Mouse (Mus musculus) lung, embryonic 16.5 days (tissue): Measurements from ENCODE around the gene Slc43a2. TPM values are rescaled to one million over a fixed set of nuclear protein-coding genes. Genes with fewer than 3 reads are reported as not detected.

ENCODE experiments used
- ATAC-seq: fragments of 200-750 bp; cut with Nextera tagmentation; 2 replicates; pipeline ENCODE4 v1.8.0; 2017; ENCODE audit warnings: low read depth, mild to moderate bottlenecking, moderate library complexity
- H3K27ac ChIP-seq: fragments of 300-500 bp; sonication (generic); 2 replicates; pipeline ENCODE4 v1.5.1; 2014; ENCODE audit warnings: mild to moderate bottlenecking, control low read depth, low read length
- H3K27me3 ChIP-seq: fragments of 300-500 bp; sonication (generic); 2 replicates; pipeline ENCODE4 v1.6.1; 2014; ENCODE audit warnings: low read depth, low read length, mixed read lengths; ENCODE audit not compliant: control insufficient read depth, insufficient read depth
- H3K36me3 ChIP-seq: fragments of 300-500 bp; sonication (generic); 2 replicates; pipeline ENCODE4 v1.6.1; 2014; ENCODE audit warnings: low read length; ENCODE audit not compliant: control insufficient read depth, insufficient read depth
- H3K4me1 ChIP-seq: fragments of 300-500 bp; sonication (generic); replicated peaks from 2 replicates; pipeline ENCODE4 v1.6.1; 2014; ENCODE audit warnings: low read length, mixed read lengths; ENCODE audit not compliant: control insufficient read depth, insufficient read depth
- H3K4me2 ChIP-seq: fragments of 300-500 bp; sonication (generic); 2 replicates; pipeline ENCODE4 v1.6.1; 2014; ENCODE audit warnings: low read depth, low read length, control low read depth
- H3K4me3 ChIP-seq: fragments of 300-500 bp; sonication (generic); 2 replicates; pipeline ENCODE4 v1.5.1; 2014; ENCODE audit warnings: mild to moderate bottlenecking, low read length, control low read depth
- H3K9ac ChIP-seq: fragments of 300-500 bp; sonication (generic); 2 replicates; pipeline ENCODE4 v1.6.1; 2014; ENCODE audit warnings: low read length, control low read depth
- H3K9me3 ChIP-seq: fragments of 300-500 bp; sonication (generic); 2 replicates; pipeline ENCODE4 v1.6.1; 2016; ENCODE audit warnings: low read length; ENCODE audit not compliant: control insufficient read depth
- whole genome bisulfite sequencing: fragments of 180-500 bp; shearing (Covaris S2); extraction: QIAGEN DNeasy Blood & Tissue Kit; methylation state at CpG from one replicate; pipeline ENCODE4 v1.1.7; 2014; 5-methylcytosine and 5-hydroxymethylcytosine counted together
- polyA plus RNA-seq: library from polyadenylated mRNA; unstranded; fragments of >200 nt; fragmentation: Nextera tagmentation; extraction: Ambion mirVana; gene quantifications from 2 replicates; pipeline ENCODE4 v1.2.1, GENCODE M21; 2015

Gene Slc43a2
- polyA plus RNA-seq: 7.2 and 7.4 TPM in 2 replicates

DNA sequence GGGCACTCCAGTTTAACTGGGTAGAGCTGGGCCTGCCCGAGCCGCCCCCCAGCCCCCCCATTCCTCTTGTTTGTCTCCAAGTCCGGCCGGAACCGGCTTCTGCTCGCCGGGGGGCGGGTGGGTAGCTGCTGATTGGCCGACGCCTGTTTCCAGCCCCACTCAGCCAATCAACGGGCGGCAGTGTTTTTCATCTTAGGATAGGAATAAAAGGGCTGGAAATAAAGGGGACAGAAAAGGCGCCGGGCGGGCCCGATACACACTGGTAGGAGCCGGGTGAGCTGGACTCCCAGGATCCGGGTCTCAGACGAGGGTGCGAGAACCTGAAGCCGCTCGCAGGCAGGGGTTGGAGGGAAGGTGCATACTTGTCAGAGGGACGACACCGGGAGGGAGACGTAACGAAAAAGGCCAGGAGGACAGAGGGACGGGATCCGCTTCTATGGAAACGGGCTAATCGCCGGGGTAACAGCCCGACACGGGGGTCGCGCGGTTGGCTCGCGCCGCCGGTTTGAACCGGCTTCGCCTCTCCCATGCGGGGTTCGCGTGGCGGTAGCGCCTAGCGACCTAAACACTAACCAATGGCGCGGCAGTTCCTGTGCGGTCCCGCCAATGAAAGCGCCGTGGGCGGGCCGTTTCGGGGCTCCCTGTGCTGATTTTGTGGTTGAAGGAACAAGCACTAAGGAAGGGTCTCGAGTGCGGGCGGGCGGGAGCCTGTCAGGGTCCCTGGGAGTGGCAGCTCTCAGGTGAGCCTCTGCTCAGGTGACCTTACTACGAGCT is at the start of gene Slc43a2:
Gene Slc43a2, plus strand, starts transcription at position 226 of the 774 bp plus-strand sequence.
- Histone ChIP-seq H3K36me3 (0 out of 2 replicates have a peak, but pooled peaks cover 2% of the 10 kb centered on the region), H3K4me1 (peaks cover 17% of the 10 kb centered on the region), H3K4me3 (peak within 1 kb of the TSS; percentile 75), H3K9ac (peak within 1 kb of the TSS; percentile 79), H3K27ac (peak within 1 kb of the TSS; percentile 73), H3K27me3 (no peaks in the 10 kb centered on the region), H3K9me3 (no peaks in the 10 kb centered on the region), H3K4me2 (peak within 1 kb of the TSS; percentile 87)
- under 1% methylated on average over 62 of the region's 62 CpGs for WGBS
- ATAC-seq: peak; percentile 93

DNA sequence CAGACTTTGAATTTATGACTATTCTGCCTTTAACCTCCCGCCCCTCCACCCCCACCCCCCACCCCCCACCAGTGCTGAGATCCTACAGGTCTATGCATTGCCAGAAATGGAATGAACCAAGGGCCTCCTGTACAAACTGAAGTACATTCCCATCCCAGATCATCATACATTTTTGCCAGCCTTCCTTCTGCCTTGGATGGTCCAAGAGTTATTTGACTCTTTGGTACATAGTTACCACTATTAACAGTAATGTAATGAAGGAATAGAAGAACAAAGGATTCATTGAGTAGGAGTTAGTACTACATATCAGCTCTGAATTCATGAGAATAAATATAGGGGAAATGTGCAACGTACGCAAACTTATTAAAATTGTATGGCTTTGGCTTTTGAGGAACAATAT is 45.3 kb upstream of the Slc43a2 start:
- H3K36me3 ChIP-seq: peaks cover 16% of the 10 kb centered on the region
- no peak overlapping the region for H3K27ac ChIP-seq
- no peak overlapping the region for H3K9ac ChIP-seq
- no peak overlapping the region; the same call in 1 of the 2 replicates for H3K4me3 ChIP-seq
- H3K27me3 ChIP-seq: no peaks in the 10 kb centered on the region
- ATAC-seq: peak; percentile 27
- WGBS: 21% methylated on average over 3 of the region's 3 CpGs
- H3K9me3 ChIP-seq: no peaks in the 10 kb centered on the region
- H3K4me2 ChIP-seq: peak overlapping the region; percentile 40
- peaks cover 8% of the 10 kb centered on the region for H3K4me1 ChIP-seq

DNA sequence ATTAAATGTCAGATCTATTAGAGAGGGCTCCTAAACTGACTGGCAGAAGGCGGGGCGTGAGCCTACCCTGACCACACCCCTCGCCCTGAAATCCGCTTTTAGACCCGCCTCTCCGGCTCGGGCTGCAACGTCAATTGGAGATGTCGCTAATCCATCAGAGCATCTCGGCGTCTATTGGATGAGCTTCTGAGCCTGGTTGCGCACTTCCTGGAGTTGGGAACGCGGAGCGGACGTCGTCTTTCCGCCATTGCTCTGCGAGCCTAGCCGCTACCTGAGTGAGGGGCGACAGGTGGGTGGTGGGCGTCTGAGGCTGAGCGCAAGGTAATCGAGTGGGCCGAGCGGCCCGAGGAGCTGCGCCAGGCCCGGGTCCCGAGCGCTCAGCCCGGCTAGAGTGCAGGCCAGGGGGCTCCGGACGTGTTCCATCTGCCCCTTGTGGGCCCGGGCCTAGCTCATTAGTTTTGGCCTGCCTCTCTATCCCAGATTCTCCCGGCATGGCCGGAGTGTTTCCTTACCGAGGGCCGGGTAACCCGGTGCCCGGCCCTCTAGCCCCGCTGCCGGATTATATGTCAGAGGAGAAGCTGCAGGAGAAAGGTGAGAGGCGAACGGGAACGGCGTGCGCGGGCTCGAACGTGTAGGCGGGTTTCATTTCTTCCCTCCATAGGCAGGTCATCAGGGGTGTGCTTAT is 44.8 kb upstream of the Slc43a2 start, which contains the start of gene Prpf8:
Gene Prpf8, plus strand, starts transcription at position 216 of the 685 bp plus-strand sequence.
- under 1% methylated on average over 52 of the region's 52 CpGs for WGBS
- peak within 1 kb of the TSS; percentile 96 for H3K4me2 ChIP-seq
- H3K9me3 ChIP-seq: no peaks in the 10 kb centered on the region
- peaks cover 8% of the 10 kb centered on the region for H3K4me1 ChIP-seq
- H3K9ac ChIP-seq: peak within 1 kb of the TSS; percentile 98
- H3K27ac ChIP-seq: peak within 1 kb of the TSS; percentile 66
- H3K27me3 ChIP-seq: no peaks in the 10 kb centered on the region
- peaks cover 20% of the 10 kb centered on the region for H3K36me3 ChIP-seq
- peak; percentile 100 for ATAC-seq
- peak within 1 kb of the TSS; percentile 97 for H3K4me3 ChIP-seq

DNA sequence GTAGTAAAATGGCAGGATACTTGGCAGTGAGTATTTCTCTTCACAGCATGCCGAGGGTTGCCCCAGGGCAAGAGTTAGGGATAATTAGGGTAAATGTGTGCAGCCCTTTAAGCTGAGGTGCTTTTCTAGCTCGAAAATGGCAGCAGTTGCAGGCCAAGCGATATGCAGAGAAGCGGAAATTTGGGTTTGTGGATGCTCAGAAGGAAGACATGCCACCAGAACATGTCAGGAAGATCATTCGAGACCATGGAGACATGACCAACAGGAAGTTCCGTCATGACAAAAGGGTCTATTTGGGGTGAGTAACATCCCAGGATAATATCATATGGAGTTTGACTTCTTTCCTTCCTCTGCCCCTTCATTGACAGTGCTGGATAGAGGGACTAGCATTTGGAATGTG is 44.0 kb upstream of the Slc43a2 start:
- Histone ChIP-seq H3K36me3 (peaks cover 28% of the 10 kb centered on the region), H3K9ac (peak overlapping the region; percentile 98), H3K27me3 (no peaks in the 10 kb centered on the region), H3K4me1 (peaks cover 8% of the 10 kb centered on the region), H3K4me3 (peak overlapping the region; percentile 97), H3K4me2 (peak overlapping the region; percentile 96), H3K9me3 (no peaks in the 10 kb centered on the region), H3K27ac (no peak overlapping the region)
- 36% methylated on average over 6 of the region's 6 CpGs for WGBS
- no peak for ATAC-seq

DNA sequence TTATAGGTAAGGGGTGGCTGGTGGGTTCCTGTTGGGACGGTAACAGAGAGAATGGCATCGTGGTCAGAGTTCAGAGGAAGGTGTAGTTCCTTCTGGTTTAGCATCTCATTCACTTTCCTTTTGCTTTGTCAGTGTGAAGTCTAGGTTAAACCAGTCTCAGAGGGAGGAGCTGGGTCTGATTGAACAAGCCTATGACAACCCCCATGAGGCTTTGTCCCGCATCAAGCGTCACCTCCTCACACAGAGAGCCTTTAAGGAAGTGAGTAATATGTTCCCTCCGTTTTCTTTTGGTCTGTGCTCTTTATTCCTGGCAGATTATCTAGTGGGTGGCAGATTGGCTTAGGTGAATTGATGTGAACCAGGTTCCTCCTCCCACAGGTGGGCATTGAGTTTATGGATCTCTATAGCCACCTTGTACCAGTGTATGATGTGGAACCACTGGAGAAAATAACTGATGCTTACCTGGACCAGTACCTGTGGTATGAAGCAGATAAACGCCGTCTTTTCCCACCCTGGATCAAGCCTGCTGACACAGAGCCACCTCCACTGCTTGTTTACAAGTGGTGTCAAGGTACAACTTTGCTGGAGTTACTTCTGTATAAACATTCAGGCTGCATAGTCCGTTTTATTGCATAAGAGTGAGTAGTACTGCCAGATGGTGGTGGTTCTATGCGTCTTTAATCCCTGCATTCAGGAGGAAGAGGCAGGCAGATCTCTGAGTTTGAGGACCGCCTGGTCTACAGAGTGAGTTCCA is 37.0 kb upstream of the Slc43a2 start:
- H3K4me2 ChIP-seq: no peak overlapping the region
- H3K9ac ChIP-seq: no peak overlapping the region
- WGBS: 89% methylated on average over 10 of the region's 10 CpGs
- H3K27ac ChIP-seq: no peak overlapping the region
- no peaks in the 10 kb centered on the region for H3K4me1 ChIP-seq
- H3K27me3 ChIP-seq: no peaks in the 10 kb centered on the region
- H3K4me3 ChIP-seq: no peak overlapping the region
- no peak for ATAC-seq
- H3K36me3 ChIP-seq: peaks cover 88% of the 10 kb centered on the region
- H3K9me3 ChIP-seq: no peaks in the 10 kb centered on the region

DNA sequence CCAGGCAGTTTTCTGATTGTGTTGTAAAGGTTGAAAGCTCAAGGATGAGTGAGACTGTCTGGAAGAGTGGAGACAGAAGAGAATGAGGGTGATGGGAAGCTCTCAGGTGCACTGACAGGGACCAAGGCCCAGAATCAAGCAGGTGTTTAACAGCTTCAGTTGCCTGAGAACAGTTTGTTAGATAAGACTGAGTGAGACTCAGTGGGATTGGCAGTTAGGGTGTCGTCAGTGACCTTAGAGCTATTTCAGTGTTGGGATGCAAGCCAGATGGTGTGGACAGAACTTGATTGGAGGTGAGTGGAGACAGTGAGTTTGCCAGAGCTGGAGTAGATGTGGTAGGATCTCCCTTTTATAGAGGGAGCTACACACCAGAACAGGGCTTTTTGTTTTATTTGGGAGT is 33.4 kb upstream of the Slc43a2 start:
- Histone ChIP-seq H3K9ac (no peak overlapping the region), H3K27me3 (no peaks in the 10 kb centered on the region), H3K9me3 (no peaks in the 10 kb centered on the region), H3K4me1 (no peaks in the 10 kb centered on the region), H3K36me3 (peaks cover 87% of the 10 kb centered on the region), H3K4me2 (no peak overlapping the region), H3K4me3 (no peak overlapping the region), H3K27ac (no peak overlapping the region)
- 81% methylated on average over 1 of the region's 1 CpGs for WGBS
- no peak for ATAC-seq

DNA sequence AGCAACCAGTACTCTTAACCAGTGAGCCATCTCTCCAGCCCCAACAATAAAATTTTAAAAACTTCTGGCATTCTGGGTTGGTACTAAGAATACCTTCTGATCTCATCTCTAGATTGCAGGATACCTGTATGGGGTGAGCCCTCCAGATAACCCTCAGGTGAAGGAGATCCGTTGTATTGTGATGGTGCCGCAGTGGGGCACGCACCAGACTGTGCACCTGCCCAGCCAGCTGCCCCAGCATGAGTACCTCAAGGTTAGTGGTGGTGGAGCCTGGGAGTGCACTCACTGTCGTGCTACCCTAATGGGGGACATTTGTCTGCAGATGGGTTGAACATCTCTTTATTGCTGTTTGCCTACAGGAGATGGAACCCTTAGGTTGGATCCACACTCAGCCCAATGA is 23.3 kb upstream of the Slc43a2 start:
- no peak for ATAC-seq
- H3K9ac ChIP-seq: no peak overlapping the region
- peaks cover 17% of the 10 kb centered on the region for H3K4me1 ChIP-seq
- no peak overlapping the region for H3K4me3 ChIP-seq
- no peak overlapping the region for H3K27ac ChIP-seq
- WGBS: 93% methylated on average over 4 of the region's 4 CpGs
- no peaks in the 10 kb centered on the region for H3K9me3 ChIP-seq
- H3K4me2 ChIP-seq: no peak overlapping the region
- peaks cover 50% of the 10 kb centered on the region for H3K36me3 ChIP-seq
- H3K27me3 ChIP-seq: no peaks in the 10 kb centered on the region

DNA sequence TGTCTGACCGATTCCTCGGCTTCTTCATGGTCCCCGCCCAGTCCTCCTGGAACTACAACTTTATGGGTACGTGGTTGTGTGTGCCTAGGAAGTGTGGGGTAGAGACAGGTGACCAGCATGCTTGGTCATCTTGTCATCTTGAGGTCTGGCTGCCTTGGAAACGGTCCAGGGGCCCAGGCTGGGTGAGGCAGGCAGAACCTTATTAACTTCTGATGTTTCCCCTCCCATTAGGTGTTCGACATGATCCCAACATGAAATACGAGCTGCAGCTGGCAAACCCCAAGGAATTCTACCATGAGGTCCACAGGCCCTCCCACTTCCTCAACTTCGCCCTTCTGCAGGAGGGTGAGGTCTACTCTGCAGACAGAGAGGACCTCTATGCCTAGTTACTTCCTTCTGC is 22.6 kb upstream of the Slc43a2 start:
- Histone ChIP-seq H3K36me3 (peaks cover 45% of the 10 kb centered on the region), H3K9me3 (no peaks in the 10 kb centered on the region), H3K27me3 (no peaks in the 10 kb centered on the region), H3K4me3 (no peak overlapping the region), H3K4me2 (no peak overlapping the region), H3K9ac (no peak overlapping the region), H3K4me1 (peaks cover 17% of the 10 kb centered on the region), H3K27ac (no peak overlapping the region)
- 66% methylated on average over 8 of the region's 8 CpGs for WGBS
- no peak for ATAC-seq
